Mouse (Mus musculus) ovary, postnatal 36 days (tissue): ENCODE measurements around the gene Slc37a2.

Experiments used
- DNase-seq: peaks from one replicate; pipeline ENCODE4 v3.0.0; 2022; ENCODE audit warnings: low spot score, mixed read lengths

Gene Slc37a2

DNA sequence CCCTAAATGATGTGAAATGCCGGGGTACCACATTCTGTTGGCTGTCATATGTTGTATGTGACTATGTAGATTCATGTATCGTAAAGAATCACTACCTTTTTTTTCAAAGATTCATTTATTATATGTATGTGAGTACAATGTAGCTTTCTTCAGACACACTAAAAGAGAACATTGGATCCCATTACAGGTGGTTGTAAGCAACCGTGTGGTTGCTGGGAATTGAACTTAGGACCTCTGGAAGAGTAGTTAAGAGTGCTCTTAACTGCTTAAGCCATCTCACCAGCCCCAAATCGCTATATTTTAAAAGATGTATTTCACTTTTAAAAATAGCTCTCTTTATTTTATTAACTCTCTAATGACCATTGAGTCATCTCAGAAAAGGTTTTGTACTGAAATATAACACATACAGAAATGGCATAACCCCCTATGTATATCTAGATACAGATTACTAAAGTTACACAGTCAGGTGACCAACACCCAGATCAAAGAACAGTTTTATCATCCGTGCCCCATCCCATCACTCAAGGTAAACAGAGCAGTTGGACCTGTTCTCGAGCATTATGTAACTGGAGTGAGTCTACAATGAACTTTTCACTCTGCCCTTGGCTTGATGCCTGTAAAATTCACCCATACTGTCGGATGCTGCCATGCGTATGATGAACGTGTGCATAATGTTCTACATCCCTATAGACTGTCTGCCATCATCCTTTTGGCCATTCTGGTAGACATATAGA is 41.0 kb downstream of the Slc37a2 start:
- DNase-seq, result no peak

DNA sequence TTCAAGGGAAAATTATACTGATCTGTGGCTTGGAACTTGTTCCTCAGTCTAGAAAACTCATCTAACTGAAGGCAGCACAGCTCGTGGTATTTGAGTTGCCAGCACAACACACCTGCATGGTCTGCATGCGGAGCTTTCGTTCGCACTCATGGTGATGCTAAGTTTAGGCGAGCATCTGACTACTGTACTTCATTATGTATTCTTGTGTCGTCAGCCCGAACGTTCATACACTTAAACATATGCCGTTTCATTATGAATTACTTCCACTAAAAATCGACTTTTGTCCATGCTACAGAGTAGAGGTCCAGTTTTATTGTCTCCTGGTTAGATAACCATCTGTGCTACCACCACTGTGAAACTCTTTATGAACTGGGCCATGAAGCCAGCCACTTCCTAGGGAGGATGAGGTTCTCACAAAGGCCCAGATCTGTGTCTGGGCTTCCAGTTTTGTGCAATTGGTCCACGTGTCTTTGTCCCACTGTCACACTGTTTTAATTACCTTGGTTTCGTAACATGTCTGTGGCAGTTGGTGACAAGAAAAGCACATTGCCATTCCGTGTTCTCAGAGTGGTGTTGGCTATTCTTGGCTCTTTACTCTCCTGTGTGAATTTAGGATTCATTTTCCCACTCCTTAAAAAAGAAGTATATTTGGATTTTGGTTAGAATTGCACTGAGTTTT is 42.3 kb downstream of the Slc37a2 start:
- DNase-seq, result no peak

DNA sequence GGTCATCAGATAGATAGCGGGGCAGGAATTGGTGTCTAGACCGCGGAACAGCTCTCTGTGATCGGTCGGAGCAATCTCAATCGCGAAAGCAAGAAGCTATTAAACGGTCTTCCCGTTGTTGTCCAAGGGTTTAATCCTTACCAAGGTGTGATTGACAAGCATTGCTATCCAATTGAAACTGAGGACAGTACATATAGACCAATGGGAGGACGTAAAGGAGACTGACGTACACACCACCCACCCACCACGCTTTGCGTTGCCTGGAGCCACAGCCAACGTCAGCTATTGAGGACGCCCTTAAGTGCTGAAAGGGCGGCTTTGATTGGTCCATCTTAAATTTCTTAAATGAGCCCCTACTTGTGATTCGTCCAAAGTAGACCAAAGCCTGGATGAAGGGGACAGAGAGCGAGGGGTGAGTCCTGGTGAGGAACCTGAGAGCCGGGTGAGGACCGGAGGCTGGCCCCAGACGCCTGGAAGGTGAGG is 47.6 kb downstream of the Slc37a2 start, which contains the start of gene Tmem218:
Gene Tmem218, plus strand, starts transcription at position 295 of the 483 bp plus-strand sequence.
- DNase-seq, result peak; percentile 79

DNA sequence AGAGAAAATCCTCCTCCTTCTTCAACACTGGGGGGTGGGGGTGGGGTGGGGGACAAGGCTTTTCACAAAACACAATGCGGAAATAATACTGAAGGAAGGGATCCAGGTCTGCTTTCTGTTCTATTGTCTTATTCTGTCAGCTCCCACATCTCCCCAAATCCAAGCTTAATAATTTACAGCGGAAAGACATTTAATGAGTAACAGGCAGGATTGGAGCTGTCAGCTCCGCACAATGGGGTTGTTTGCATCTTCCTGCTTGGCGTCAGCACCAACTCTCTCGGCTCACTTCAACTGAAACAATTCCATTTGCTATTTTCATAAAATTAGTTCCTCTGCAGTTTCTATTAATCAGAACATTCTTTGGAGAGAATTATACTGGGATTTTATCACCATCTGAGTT is 51.7 kb downstream of the Slc37a2 start:
- no peak for DNase-seq

DNA sequence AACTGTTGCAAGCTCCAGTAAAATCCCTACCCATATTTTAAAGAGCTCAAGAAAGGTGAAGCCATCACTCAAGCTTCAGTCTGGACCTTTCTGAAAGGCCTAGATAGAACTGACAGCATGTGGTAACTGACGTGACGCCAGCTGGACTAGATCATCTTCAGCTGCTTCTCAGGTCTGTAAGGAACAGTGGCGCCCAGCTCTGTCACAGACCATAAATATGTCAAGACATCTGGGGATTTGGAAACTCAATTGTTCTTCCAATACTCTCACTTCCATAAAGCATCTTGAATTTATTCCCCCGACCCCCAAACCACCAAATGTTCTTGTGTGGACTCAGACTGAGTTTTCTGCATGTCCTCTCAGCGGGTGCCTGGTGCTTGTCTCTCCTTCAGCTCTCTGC is 55.1 kb downstream of the Slc37a2 start:
- no peak for DNase-seq

DNA sequence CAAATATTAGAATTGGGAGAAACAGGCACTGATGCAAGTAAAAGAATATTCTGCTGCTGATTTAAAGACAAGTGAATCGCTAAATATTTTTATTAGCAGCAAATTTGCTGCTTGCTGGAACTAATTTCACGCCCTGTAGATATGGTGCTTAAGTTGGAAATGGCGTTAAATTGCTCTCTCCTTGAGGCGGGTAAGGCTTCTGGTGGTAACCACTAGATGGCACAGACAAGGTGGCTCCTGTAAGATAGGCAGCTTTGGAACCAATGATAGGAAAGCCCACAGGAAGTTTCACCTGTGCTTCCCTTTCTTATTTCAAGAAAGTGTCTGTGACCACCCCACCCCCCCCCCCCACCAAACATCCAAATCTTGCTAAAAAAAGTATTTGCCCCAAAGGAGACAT is 58.5 kb downstream of the Slc37a2 start:
- no peak for DNase-seq

DNA sequence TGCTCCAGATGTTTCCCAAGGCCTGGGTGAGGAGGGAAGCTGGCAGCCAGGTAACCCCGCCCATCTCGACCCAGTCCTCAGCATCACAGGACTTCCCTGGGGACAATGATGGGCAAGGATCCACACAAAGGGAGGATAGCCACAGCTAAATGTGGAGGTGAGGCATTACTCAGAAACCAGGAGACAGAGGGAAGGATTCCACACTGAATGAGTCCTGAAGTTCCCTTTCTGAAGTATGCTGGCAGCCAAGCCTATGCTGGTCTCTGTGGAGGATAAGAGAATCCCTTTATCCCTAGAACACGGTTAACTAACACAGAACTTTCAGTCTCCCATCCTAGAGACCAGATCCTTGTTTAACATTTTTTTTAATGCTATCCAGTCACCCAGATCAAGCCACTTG is 67.5 kb downstream of the Slc37a2 start:
- DNase-seq, result no peak

DNA sequence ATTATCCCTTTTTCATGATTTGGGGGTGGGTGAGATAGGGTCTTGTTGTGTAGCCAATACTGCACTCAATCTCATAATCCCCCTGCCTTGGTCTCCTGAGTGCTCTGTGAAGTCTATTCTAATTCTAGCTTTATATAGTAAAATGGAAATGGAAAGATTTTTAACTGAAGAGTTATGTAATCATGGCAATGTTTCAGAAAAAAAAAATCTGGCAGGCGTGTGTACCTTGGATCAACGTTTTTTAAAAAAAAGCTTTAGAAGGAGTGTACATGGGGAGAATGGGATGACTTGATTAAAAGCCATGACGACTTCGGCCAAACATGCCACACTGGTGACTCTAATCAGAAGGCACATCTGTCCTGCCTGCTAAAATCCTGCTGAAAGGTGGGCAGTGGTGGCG is 68.1 kb downstream of the Slc37a2 start:
- DNase-seq, result no peak

DNA sequence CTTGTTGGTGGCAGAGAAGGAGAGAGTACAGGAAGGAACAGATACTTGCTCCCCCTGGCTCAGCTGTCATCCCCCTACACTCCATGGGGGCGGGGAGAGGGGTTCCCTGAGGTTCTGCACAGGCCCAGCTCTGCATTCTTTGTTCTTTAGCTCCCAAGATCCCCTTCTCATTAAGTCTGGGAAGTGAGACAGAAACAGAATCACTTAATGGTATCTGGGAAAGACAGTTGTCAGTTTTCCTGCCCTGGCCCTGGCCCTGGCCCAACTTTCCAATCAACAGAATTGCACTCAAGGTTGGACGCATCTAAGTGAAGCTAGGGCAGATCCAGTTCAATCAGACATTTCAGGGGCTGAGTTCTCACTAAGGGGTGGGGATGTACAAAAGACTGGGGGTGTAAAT is 72.4 kb downstream of the Slc37a2 start:
- DNase-seq, result peak; percentile 30

DNA sequence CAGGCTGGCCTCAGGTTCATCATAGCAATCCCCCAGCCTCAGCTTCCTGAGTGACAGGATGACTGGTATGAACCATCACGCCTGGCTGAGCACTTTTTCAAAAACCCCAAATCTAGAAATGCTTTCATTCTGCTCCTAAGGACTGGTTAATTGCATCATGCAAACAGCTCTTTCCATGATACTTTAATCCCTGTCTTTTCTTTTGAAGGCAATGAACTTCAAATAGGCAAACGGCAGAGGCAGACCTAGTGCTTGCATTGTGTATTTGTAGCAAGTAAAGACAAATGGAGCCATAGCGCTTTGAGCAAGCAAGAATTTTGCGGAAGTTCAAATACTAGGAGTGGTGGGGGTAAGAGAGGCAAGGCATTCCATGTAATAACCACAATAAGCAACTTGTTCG is 73.9 kb downstream of the Slc37a2 start:
- DNase-seq, result no peak

DNA sequence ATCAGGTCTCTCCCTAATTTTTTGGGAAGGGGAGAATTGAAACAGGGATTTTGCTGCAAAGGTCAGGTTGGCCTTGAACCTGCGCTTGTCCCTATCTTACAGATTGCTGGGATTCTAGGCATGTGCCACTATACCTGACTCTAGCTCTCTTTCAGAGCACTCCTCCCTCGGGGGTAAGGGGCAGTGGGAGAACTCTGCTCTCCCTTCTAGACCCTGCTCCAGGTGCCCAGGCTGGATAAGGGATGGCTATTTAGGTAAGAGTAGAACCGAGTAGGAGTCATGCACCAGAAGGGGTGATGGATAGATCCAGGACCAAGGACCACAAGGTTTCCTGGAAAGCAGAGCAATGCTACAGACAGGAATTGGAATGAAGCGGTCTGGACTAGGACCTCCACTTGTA is 75.9 kb downstream of the Slc37a2 start:
- no peak for DNase-seq

DNA sequence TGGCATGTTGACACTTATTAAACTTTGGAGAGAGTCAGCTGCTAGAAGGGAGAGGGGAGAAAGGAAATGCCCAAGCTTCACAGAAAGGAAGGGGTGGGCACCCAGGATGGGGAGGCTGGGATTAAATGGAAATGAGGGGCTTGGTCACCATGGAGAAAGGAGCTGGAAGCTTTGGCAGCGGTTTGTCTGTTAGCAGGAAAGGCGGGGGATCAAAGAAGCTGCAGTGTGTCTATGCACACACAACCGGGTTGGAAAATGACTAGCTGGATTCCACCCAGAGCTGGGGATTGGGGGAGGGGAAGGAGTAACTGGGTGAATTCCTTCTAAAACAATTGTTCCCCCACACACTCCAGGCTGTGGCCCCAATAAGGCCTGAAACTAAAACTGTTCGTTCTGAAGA is 76.6 kb downstream of the Slc37a2 start:
- no peak for DNase-seq
